Mouse (Mus musculus): ENCODE data around the gene Smarcd2.
A peak's percentile ranks its signal among the peaks of the same experiment; 100 is the strongest.
"Not testable (repeated sequence)": the region's sequence is repeated elsewhere in the genome, so short reads cannot be mapped to it uniquely, and the experiment has no call there.

Smarcd2 gene

GRCm38 (mm10) chr11:106249326-106249725 is 23.4 kb downstream of the Smarcd2 start:
- DNase-seq (ENCODE audit: low read depth in 1 of 2, low spot score in 2 of 2): no peak

DNA sequence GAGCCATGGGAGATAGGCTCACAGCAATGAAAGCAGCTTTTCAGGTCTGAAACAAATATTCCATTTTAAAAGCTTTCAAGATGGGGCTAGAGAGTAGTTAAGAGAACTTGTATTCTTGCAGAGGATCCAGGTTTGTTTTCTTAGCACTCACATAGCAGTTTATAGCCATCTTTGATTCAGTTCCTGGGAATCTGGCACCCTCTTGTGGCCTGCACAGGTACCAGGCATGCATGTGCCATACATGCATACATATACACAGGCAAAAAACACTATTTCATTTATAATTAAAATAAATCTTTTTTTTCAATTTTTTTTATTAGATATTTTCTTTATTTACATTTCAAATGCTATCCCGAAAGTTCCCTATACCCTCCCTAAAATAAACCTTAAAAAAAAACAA is 25.9 kb downstream of the Smarcd2 start:
- no peak for DNase-seq (ENCODE audit: low read depth in 1 of 2, low spot score in 2 of 2)

DNA sequence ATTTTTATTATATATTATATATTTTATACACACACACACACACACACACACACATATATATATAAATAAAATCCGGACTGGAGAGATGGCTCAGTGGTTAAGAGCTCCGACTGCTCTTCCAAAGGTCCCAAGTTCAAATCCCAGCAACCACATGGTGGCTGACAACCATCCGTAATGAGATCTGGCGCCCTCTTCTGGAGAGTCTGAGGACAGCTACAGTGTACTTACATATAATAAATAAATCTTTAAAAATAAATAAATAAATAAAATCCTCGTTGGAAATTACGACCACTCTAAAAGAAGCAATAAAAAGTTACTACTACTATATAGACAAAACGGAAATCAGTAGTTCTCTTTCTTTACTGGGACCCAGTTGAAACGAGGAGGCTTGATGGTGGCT is 38.8 kb downstream of the Smarcd2 start:
- DNase-seq (ENCODE audit: low read depth in 1 of 2, low spot score in 2 of 2): not testable (repeated sequence)

- DNase-seq (ENCODE audit: low read depth in 1 of 2, low spot score in 2 of 2): no peak
Measured at GRCm38 (mm10) chr11:106220603-106221002, 52.2 kb downstream of the Smarcd2 start.

- DNase-seq (ENCODE audit: low read depth in 1 of 2, low spot score in 2 of 2): peak; percentile 66 to 80
Measured at GRCm38 (mm10) chr11:106216730-106217490, 55.9 kb downstream of the Smarcd2 start, which contains the start of gene Ddx42. Gene Ddx42 (plus strand): TSS chr11:106216926.

DNA sequence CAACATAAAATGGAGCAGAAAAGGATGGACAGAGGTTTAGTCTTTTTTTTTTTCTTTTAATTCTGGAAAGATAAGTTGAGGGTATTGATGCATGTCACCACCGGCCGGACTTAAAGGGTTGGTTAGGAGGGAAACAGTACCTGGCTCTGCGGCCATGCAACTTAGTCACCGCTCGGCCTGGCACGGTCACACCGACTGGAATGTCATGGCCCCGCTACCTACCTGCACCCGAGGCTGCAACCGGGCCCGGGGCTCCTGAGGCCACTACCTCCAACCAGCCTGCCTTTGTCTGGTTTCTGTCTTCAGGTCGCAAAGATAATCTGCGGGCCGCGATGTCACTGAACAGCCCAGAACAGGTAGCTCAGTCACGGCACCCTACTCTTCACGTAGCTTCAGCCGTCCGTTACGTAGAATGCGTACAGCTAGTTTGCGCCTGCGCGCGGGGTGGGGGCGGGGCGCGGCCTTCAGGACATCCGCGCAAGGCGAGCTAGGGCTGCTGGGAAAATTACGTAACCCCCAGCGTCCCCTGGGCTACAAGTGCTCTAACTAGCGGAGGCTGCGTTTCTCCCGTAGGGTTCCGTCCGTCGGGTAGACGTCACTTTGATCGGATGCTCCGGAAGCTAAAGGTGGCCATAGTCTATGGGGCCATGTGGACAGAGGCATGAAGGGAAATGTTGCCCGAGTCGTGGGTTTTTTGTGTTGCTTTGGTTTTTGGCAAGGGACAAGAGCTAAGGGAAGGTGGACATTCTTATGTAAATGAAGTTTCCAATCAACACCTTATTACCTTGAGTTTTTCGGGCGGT is 56.6 kb downstream of the Smarcd2 start, which contains the start of gene Ccdc47:
Gene Ccdc47 (minus strand): TSS at position 418 of the 803 bp plus-strand sequence.
- peak; percentile 88 to 90 for DNase-seq (ENCODE audit: low read depth in 1 of 2, low spot score in 2 of 2)

GRCm38 (mm10) chr11:106215450-106215859 is 57.3 kb downstream of the Smarcd2 start:
- no peak for DNase-seq (ENCODE audit: low read depth in 1 of 2, low spot score in 2 of 2)

DNA sequence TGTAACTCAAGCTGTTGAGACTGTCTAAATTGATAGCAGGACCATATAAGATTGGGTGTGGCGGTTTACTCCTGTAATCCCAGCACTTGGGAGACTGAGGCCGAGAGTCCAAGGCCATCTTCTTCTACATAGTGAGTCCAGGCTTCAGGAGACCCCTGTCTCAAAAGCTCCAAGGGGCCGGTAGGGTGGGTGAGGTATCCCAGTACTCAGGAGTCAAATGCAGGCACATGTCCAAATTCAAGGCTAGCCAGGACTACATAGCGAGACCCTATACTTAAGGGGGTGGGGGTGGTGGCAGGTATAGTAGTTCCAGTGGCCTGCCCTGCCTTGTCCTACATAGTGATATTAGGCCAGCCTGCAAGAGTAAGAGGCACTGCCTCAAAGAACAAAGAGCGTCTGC is 57.9 kb downstream of the Smarcd2 start:
- no peak for DNase-seq (ENCODE audit: low read depth in 1 of 2, low spot score in 2 of 2)

Measured in monocyte, adult 2 months (primary cell).